Mouse (Mus musculus) midbrain, embryonic 15.5 days (tissue): Measurements from ENCODE around the gene Prnd. TPM values are rescaled to one million over a fixed set of nuclear protein-coding genes. Genes with fewer than 3 reads are reported as not detected.

ENCODE experiments used
- ATAC-seq: fragments of 200-750 bp; cut with Nextera tagmentation; replicated peaks from 2 replicates; pipeline ENCODE4 v1.8.0; 2017; ENCODE audit warnings: moderate TSS enrichment
- H3K27ac ChIP-seq: fragments of 300-500 bp; sonication (generic); 2 replicates; pipeline ENCODE4 v1.5.1; 2015; ENCODE audit warnings: mild to moderate bottlenecking, inconsistent platforms
- H3K27me3 ChIP-seq: fragments of 300-500 bp; sonication (generic); replicated peaks from 2 replicates; pipeline ENCODE4 v1.6.1; 2015; ENCODE audit warnings: inconsistent platforms
- H3K36me3 ChIP-seq: fragments of 300-500 bp; sonication (generic); replicated peaks from 2 replicates; pipeline ENCODE4 v1.6.1; 2015; ENCODE audit warnings: inconsistent platforms
- H3K4me1 ChIP-seq: fragments of 300-500 bp; sonication (generic); 2 replicates; pipeline ENCODE4 v1.6.1; 2015; ENCODE audit warnings: inconsistent platforms
- H3K4me2 ChIP-seq: fragments of 300-500 bp; sonication (generic); 2 replicates; pipeline ENCODE4 v1.6.1; 2015; ENCODE audit warnings: inconsistent platforms, mild to moderate bottlenecking, moderate library complexity
- H3K4me3 ChIP-seq: fragments of 300-500 bp; sonication (generic); 2 replicates; pipeline ENCODE4 v1.5.1; 2015; ENCODE audit warnings: mild to moderate bottlenecking, inconsistent platforms
- H3K9ac ChIP-seq: fragments of 300-500 bp; sonication (generic); 2 replicates; pipeline ENCODE4 v1.6.1; 2015; ENCODE audit warnings: mild to moderate bottlenecking, inconsistent platforms
- H3K9me3 ChIP-seq: fragments of 300-500 bp; sonication (generic); 2 replicates; pipeline ENCODE4 v1.6.1; 2016; ENCODE audit warnings: inconsistent platforms
- WGBS: fragments of 180-500 bp; shearing (Covaris S2); methylation state at CpG from one replicate; pipeline ENCODE4 v1.1.7; 2015; ENCODE audit warnings: mixed read lengths; 5-methylcytosine and 5-hydroxymethylcytosine counted together
- polyA plus RNA-seq: library from polyadenylated mRNA; unstranded; fragments of >200 nt; fragmentation: Nextera tagmentation; extraction: Ambion mirVana; gene quantifications from 2 replicates; pipeline ENCODE4 v1.2.1, GENCODE M21; 2015

Gene Prnd
- polyA plus RNA-seq, 1 experiment from 2014 or later = 12.6 TPM

DNA sequence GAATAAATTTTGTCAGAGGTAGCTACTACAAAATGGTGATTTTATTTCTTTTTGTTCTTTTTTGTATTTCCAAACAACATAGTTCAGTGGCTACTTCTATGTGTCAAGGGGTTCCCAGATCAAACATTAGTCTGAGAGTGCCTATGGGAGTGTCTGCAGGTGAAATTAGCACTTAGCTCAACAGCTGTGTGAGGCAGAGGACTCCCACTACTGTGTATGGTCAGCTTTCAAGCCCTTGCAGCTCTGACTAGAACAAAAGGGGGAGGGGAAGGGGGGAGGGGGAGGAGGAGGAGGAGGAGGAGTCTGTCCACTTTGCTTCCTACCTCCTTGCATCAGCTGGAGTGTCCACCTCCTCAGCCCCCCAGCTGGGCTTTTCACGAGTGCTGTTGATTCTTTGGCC, 6.3 kb upstream of the Prnd start:
- Histone ChIP-seq H3K9me3 (no peaks in the 10 kb centered on the region), H3K27ac (no peak overlapping the region), H3K4me2 (no peak overlapping the region), H3K27me3 (no peaks in the 10 kb centered on the region), H3K36me3 (no peaks in the 10 kb centered on the region), H3K4me1 (no peaks in the 10 kb centered on the region), H3K9ac (no peak overlapping the region), H3K4me3 (no peak overlapping the region)
- no peak for ATAC-seq
- 9% methylated on average over 1 of the region's 1 CpGs for WGBS

DNA sequence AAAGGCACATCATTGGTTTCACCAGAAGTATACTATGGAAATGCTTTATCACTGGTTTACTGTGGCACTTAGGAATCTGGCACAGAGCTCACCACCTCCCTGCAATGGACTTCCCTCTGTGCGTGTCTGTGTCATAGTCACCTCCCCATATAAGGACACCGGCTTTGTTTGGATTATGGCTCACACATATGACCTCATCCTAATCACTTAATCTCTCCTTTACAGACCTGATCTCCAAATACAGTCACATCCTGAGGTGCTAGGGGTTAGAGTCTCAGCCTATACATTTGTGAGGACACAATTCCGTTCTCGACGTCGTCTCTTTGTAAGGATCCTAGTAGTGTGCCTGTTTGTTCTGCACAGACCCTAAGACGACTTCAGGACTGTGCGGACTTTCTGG, 5.4 kb upstream of the Prnd start:
- 88% methylated on average over 8 of the region's 8 CpGs for WGBS
- H3K9ac ChIP-seq = no peak overlapping the region
- no peak overlapping the region for H3K27ac ChIP-seq
- H3K36me3 ChIP-seq = no peaks in the 10 kb centered on the region
- no peak for ATAC-seq
- no peaks in the 10 kb centered on the region for H3K4me1 ChIP-seq
- no peak overlapping the region for H3K4me3 ChIP-seq
- no peak overlapping the region for H3K4me2 ChIP-seq
- H3K9me3 ChIP-seq = no peaks in the 10 kb centered on the region
- H3K27me3 ChIP-seq = no peaks in the 10 kb centered on the region

DNA sequence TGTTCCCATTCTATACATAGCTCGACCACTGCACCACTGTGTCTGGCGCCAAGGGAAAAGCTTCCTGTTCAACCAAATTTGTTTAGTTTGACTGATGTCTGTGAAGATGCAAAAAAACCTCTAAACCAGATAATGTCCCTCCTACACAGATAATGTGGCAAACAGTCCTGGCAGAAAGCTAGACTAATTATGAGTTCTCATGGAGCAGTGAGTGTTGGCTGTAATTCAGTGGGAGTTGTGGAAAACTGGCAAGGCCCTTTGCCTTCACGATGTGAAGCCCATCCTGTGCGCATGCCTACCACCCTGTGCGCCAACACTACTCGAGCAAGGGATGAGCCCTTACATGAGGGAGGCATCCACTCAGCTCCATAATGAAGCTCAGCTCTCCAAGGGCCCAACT, 4.9 kb upstream of the Prnd start:
- Histone ChIP-seq H3K9ac (no peak overlapping the region), H3K27ac (no peak overlapping the region), H3K4me2 (no peak overlapping the region), H3K9me3 (no peaks in the 10 kb centered on the region), H3K4me3 (no peak overlapping the region), H3K36me3 (no peaks in the 10 kb centered on the region), H3K27me3 (peaks cover 3% of the 10 kb centered on the region; the same call in 1 of the 2 replicates), H3K4me1 (peaks cover 3% of the 10 kb centered on the region; the same call in 1 of the 2 replicates)
- 87% methylated on average over 6 of the region's 6 CpGs for WGBS
- ATAC-seq = no peak

DNA sequence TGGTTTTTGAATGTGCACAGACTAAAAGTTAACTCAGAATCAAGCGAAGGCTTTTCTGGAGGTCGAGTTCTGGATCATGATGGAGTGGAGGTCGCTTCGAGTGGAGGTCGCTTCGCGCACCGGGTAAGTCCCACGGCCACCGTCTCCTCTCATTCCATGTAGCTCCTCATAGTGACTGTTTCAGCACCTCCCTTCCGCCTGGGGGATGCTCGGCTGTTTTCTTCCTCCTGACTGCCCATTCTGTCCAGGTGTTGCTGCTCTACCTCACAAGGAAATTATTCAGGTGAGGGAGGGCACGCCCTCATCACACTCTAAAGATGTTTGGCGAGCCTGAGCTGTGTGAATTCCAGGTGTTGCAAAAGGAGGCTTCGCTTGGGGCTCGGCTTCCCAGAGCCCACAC, 4.3 kb upstream of the Prnd start:
- Histone ChIP-seq H3K27ac (no peak overlapping the region), H3K4me1 (peaks cover 4% of the 10 kb centered on the region; the same call in 1 of the 2 replicates), H3K4me3 (no peak overlapping the region), H3K36me3 (no peaks in the 10 kb centered on the region), H3K27me3 (peaks cover 4% of the 10 kb centered on the region; the same call in 1 of the 2 replicates), H3K9me3 (no peaks in the 10 kb centered on the region), H3K4me2 (no peak overlapping the region), H3K9ac (no peak overlapping the region)
- ATAC-seq = no peak
- WGBS = 93% methylated on average over 16 of the region's 16 CpGs

DNA sequence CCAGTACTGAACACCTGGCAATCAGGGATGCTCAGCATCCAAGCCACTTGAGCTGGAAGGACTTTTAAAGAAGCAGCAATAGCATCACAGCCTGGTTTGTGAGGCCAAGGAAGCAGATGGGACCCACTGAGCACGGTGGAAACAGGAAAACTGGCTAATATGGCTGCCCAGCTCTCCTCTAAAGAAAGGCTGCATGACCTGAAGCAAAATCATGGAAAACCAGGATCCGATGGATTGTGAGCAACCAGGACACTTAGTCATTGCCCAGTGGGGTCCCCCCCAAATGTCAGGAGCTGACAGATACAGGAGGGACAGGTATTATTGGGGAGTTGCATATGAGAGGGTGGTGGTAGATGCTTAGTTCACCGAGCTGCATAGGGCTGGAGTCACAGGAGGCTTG, 2.5 kb upstream of the Prnd start:
- no peak for ATAC-seq
- no peak overlapping the region for H3K4me3 ChIP-seq
- peaks cover 16% of the 10 kb centered on the region for H3K27me3 ChIP-seq
- H3K9me3 ChIP-seq = no peaks in the 10 kb centered on the region
- no peak overlapping the region for H3K4me2 ChIP-seq
- no peaks in the 10 kb centered on the region for H3K36me3 ChIP-seq
- whole genome bisulfite sequencing = 76% methylated on average over 3 of the region's 3 CpGs
- H3K27ac ChIP-seq = no peak overlapping the region
- H3K4me1 ChIP-seq = peaks cover 12% of the 10 kb centered on the region
- H3K9ac ChIP-seq = no peak overlapping the region

DNA sequence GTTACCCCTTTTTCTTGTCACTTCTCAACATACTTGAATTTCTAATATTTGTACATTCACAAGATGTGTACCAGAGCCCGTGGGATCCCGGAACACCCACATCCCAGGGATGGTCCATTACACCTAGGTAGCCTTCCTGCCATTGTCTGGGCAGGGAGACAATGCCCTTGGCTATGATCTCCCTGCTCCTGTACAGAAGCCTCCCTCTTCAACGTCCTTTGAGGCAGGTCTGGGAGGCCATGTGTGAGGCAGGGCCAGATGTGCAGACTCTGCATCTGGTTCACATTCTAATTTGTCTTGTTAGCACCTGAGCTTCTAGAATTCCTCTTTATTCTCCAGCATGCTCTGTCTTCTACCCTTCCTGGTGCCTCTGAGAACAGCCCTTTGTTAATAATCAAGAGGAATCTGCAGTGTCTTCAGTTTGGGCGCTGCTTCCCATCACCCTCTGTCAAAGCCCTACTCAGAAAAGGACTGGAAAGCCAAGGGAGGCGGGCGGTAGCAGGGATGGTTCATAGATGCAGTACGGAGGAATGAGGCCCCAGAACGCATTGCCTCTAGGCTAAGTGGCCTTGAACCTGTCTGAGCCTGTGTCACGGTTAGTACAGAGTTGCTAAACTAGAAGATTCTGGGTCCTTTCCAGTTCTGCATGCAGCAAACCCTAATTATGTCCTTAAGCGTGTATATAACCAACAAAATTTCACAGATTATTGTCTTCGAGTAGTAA, 1.6 kb upstream of the Prnd start:
- Histone ChIP-seq H3K4me2 (no peak overlapping the region), H3K9ac (no peak overlapping the region), H3K4me3 (no peak overlapping the region), H3K27me3 (peaks cover 21% of the 10 kb centered on the region), H3K36me3 (no peaks in the 10 kb centered on the region), H3K9me3 (no peaks in the 10 kb centered on the region), H3K27ac (no peak overlapping the region), H3K4me1 (peaks cover 13% of the 10 kb centered on the region)
- ATAC-seq = no peak
- WGBS = 76% methylated on average over 11 of the region's 11 CpGs

DNA sequence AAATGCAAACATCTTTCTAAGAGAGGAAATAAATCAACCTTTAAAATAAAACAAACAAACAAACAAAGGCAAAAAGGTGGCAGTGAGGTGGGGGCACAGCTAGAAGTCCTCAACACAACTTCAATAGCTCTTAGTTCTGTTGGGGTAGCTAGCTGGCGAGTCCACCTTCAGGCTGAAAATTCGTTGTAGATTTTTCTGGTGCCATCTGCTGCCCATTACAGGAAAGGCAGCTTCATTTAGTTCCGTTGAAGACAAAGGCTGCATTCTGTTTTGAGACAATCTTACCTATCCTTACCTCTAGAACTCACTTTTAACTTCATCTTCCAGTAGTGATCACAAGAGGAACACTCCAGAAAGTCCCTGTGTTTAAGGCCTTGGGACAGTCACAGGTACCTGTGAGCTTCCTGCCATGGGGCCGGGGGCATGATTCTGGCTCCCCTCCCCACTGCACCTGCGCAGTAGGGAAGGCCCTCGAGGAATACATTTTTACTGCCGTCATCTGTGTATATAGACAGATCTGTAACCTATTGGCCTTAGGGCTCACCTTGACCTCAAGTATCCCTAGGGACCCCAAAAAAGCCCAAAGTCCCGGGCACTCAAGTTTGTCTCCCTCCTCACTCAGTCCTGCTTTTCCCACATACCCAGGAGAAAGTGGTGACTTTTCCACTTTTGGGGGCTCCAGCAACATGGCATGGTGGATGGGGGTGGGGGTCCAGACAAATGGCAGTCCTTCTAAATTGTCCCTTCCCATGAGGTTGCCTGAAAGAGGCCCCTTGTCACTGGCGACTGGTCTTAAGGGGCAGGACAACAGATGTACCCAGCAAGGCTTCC, 679 bp upstream of the Prnd start:
- peak; percentile 57 for ATAC-seq
- H3K27me3 ChIP-seq = peaks cover 21% of the 10 kb centered on the region
- peaks cover 13% of the 10 kb centered on the region for H3K4me1 ChIP-seq
- 52% methylated on average over 9 of the region's 9 CpGs for WGBS
- H3K4me3 ChIP-seq = no peak overlapping the region
- H3K9ac ChIP-seq = no peak overlapping the region
- H3K9me3 ChIP-seq = no peaks in the 10 kb centered on the region
- no peaks in the 10 kb centered on the region for H3K36me3 ChIP-seq
- no peak overlapping the region for H3K4me2 ChIP-seq
- no peak overlapping the region for H3K27ac ChIP-seq

DNA sequence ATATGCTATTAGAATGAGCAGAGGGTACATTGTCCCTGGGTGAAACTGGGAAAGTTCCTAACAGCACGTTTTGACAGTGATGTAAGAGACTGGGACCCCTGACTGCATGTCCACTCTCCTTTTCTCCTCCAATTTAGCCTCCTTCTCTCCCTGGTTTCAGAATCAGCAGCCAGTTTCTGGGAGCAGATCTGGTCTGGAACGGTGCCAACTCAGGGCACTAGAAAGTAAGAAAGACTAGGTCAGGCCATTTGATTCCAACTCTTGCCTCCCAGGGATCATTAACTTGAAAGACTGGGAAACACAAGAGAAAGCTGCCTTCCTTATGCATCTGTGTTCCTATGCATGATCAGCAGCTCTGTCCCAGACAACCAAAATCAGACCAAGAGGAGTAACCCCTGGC, 1.8 kb downstream of the Prnd start:
- 61% methylated on average over 2 of the region's 2 CpGs for WGBS
- peaks cover 26% of the 10 kb centered on the region for H3K27me3 ChIP-seq
- H3K27ac ChIP-seq = no peak overlapping the region
- no peaks in the 10 kb centered on the region for H3K36me3 ChIP-seq
- H3K9ac ChIP-seq = no peak overlapping the region
- H3K4me1 ChIP-seq = peaks cover 13% of the 10 kb centered on the region
- H3K9me3 ChIP-seq = no peaks in the 10 kb centered on the region
- no peak overlapping the region for H3K4me3 ChIP-seq
- ATAC-seq = no peak
- H3K4me2 ChIP-seq = no peak overlapping the region

DNA sequence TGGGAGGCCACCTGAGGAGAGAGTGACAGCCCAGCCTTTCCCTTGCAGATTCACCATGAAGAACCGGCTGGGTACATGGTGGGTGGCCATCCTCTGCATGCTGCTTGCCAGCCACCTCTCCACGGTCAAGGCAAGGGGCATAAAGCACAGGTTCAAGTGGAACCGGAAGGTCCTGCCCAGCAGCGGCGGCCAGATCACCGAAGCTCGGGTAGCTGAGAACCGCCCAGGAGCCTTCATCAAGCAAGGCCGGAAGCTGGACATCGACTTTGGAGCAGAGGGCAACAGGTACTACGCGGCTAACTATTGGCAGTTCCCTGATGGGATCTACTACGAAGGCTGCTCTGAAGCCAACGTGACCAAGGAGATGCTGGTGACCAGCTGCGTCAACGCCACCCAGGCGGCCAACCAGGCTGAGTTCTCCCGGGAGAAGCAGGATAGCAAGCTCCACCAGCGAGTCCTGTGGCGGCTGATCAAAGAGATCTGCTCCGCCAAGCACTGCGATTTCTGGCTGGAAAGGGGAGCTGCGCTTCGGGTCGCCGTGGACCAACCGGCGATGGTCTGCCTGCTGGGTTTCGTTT, 2.4 kb downstream of the Prnd start:
- Histone ChIP-seq H3K27ac (no peak overlapping the region), H3K9me3 (no peaks in the 10 kb centered on the region), H3K4me1 (peaks cover 13% of the 10 kb centered on the region), H3K36me3 (no peaks in the 10 kb centered on the region), H3K4me3 (peak overlapping the region; percentile 17), H3K27me3 (peaks cover 26% of the 10 kb centered on the region), H3K4me2 (peak overlapping the region; percentile 44), H3K9ac (no peak overlapping the region)
- 14% methylated on average over 29 of the region's 29 CpGs for WGBS
- ATAC-seq = no peak

DNA sequence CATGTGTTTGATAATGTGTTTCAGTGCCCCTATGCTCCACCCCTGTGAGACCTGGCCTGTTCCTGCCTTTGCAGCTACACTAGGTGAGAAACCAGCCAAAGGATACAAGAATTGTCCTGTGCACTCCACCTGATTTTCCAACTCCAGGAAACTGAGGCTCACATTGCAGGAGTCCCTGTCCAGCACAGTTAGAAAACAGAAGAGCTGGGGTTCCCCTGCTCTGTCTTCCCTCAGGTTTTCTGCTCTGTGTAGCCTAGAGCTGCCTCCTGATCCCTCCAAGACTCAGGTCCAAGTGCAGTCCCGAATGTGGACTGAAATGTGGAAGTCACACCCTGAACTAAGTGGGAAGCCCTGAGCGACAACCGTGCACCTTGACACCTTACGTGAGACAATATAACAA, 3.0 kb downstream of the Prnd start:
- 94% methylated on average over 4 of the region's 4 CpGs for WGBS

DNA sequence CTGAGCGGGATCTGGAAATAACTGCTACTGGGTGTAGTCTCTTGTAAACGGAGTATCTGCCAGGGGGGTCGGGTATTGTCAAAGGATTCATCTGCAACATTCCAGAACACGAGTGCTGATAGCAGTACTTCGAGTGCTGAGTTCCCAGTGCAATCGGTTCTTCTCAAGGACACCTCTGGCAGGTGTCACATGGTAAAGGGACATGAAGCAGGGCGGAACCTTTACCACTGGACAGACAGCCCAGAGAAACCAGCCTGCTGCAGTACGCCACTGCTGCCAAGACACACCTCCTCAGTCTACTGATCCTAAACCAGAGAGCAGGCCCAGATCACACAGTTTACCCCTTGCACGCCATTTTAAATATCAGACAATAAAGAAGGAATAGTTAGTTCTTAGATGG, 4.2 kb downstream of the Prnd start:
- H3K4me2 ChIP-seq = peak overlapping the region; percentile 59
- peaks cover 26% of the 10 kb centered on the region for H3K27me3 ChIP-seq
- WGBS = 62% methylated on average over 9 of the region's 9 CpGs
- peaks cover 13% of the 10 kb centered on the region for H3K4me1 ChIP-seq
- no peak overlapping the region for H3K9ac ChIP-seq
- peak; percentile 55 for ATAC-seq
- H3K4me3 ChIP-seq = peak overlapping the region; percentile 41
- no peak overlapping the region for H3K27ac ChIP-seq
- H3K36me3 ChIP-seq = no peaks in the 10 kb centered on the region
- H3K9me3 ChIP-seq = no peaks in the 10 kb centered on the region

More for the DNA sequence above, 3.0 kb downstream of the Prnd start:
- H3K9me3 ChIP-seq = no peaks in the 10 kb centered on the region
- no peak overlapping the region for H3K4me2 ChIP-seq
- H3K36me3 ChIP-seq = no peaks in the 10 kb centered on the region
- no peak overlapping the region for H3K27ac ChIP-seq
- no peak for ATAC-seq
- H3K27me3 ChIP-seq = peaks cover 26% of the 10 kb centered on the region
- H3K4me3 ChIP-seq = no peak overlapping the region
- no peak overlapping the region for H3K9ac ChIP-seq
- H3K4me1 ChIP-seq = peaks cover 13% of the 10 kb centered on the region

DNA sequence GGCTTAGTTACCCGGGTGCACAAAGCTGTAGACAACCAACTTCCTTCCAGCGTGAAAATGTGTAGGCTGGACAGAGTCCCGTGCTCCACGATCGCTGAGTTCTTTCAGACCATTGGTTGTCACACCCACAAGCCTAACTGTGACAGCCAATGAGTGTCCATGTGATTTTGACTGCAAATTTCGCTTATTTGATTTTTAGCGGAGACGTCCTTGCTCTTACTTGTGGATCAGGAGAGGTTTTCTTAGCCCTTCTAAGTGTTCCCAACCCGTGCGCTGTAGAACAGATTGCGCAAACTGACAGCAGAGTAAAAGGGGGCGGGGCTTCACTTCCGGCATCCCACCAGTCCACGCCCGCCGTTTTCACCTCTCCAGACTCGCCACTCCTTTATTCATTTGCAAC, 4.6 kb downstream of the Prnd start:
- Histone ChIP-seq H3K9me3 (no peaks in the 10 kb centered on the region), H3K4me3 (peak overlapping the region; percentile 41), H3K9ac (no peak overlapping the region), H3K27me3 (peaks cover 26% of the 10 kb centered on the region), H3K27ac (no peak overlapping the region), H3K4me1 (peaks cover 13% of the 10 kb centered on the region), H3K4me2 (peak overlapping the region; percentile 59), H3K36me3 (no peaks in the 10 kb centered on the region)
- 5% methylated on average over 17 of the region's 17 CpGs for WGBS
- ATAC-seq = peak; percentile 75
